Mouse (Mus musculus) midbrain, embryonic 11.5 days (tissue): Measurements from ENCODE around the gene Snx17. TPM values are rescaled to one million over a fixed set of nuclear protein-coding genes. Genes with fewer than 3 reads are reported as not detected.

Source experiments
- ATAC-seq: fragments of 200-750 bp; cut with Nextera tagmentation; 2 replicates; pipeline ENCODE4 v1.8.0; 2017; ENCODE audit warnings: moderate TSS enrichment, moderate library complexity; ENCODE audit not compliant: low FRiP score
- DNase-seq: peaks from one replicate; pipeline ENCODE4 v3.0.0; 2015; ENCODE audit warnings: low spot score; ENCODE audit errors: missing footprints
- H3K27ac ChIP-seq: fragments of 300-500 bp; sonication (generic); 2 replicates; pipeline ENCODE4 v1.5.1; 2014; ENCODE audit warnings: low read depth, low read length
- H3K27me3 ChIP-seq: fragments of 300-500 bp; sonication (generic); 2 replicates; pipeline ENCODE4 v1.6.1; 2014; ENCODE audit warnings: mild to moderate bottlenecking, low read length, moderate library complexity, mixed read lengths; ENCODE audit not compliant: control insufficient read depth, insufficient read depth
- H3K36me3 ChIP-seq: fragments of 300-500 bp; sonication (generic); 2 replicates; pipeline ENCODE4 v1.6.1; 2014; ENCODE audit warnings: mild to moderate bottlenecking, low read length, moderate library complexity, mixed read lengths; ENCODE audit not compliant: control insufficient read depth, insufficient read depth
- H3K4me1 ChIP-seq: fragments of 300-500 bp; sonication (generic); 2 replicates; pipeline ENCODE4 v1.6.1; 2014; ENCODE audit warnings: low read length; ENCODE audit not compliant: control insufficient read depth, insufficient read depth
- H3K4me2 ChIP-seq: fragments of 300-500 bp; sonication (generic); 2 replicates; pipeline ENCODE4 v1.6.1; 2014; ENCODE audit warnings: mild to moderate bottlenecking, moderate library complexity
- H3K4me3 ChIP-seq: fragments of 300-500 bp; sonication (generic); 2 replicates; pipeline ENCODE4 v1.5.1; 2014; ENCODE audit warnings: low read depth, low read length
- H3K9ac ChIP-seq: fragments of 300-500 bp; sonication (generic); 2 replicates; pipeline ENCODE4 v1.6.1; 2014; ENCODE audit warnings: low read length
- H3K9me3 ChIP-seq: fragments of 300-500 bp; sonication (generic); 2 replicates; pipeline ENCODE4 v1.6.1; 2016; ENCODE audit warnings: low read length; ENCODE audit not compliant: control insufficient read depth
- WGBS: fragments of 180-500 bp; shearing (Covaris S2); extraction: QIAGEN DNeasy Blood & Tissue Kit; methylation state at CpG from one replicate; pipeline ENCODE4 v1.1.7; 2014; 5-methylcytosine and 5-hydroxymethylcytosine counted together
- polyA plus RNA-seq: library from polyadenylated mRNA; unstranded; fragments of >200 nt; fragmentation: Nextera tagmentation; extraction: Ambion mirVana; gene quantifications from 2 replicates; pipeline ENCODE4 v1.2.1, GENCODE M21; 2014

The Snx17 gene
- polyA plus RNA-seq, 1 experiment from 2014 or later: 150 TPM

GRCm38 (mm10) chr5:31242191-31242590 lies 49.2 kb downstream of the Snx17 start:
- DNase-seq (no peak), ATAC-seq (no peak)
- Histone ChIP-seq H3K36me3 (peaks cover 8% of the 10 kb centered on the region), H3K4me1 (peaks cover 9% of the 10 kb centered on the region), H3K27ac (no peak overlapping the region), H3K9ac (peak overlapping the region; percentile 92), H3K27me3 (no peaks in the 10 kb centered on the region), H3K4me3 (peak overlapping the region; percentile 95), H3K9me3 (no peaks in the 10 kb centered on the region), H3K4me2 (peak overlapping the region; percentile 94)
- 25% methylated on average over 10 of the region's 10 CpGs for WGBS

Other genes starting within 250 kb of the Snx17 start
- gene Cgref1, start 247.6 kb upstream of the Snx17 start, polyA plus RNA-seq: 6.7 and 8.5 TPM in 2 replicates
- gene Preb, start 232.9 kb upstream of the Snx17 start, polyA plus RNA-seq: 89.4 and 91.0 TPM in 2 replicates
- gene Tcf23, start 224.6 kb upstream of the Snx17 start, polyA plus RNA-seq: not detected in 2 replicates
- gene Atraid, start 144.9 kb upstream of the Snx17 start, polyA plus RNA-seq: 105 and 107 TPM in 2 replicates
- 7.3 and 8.3 TPM in 2 replicates for gene Slc5a6, start 144.3 kb upstream of the Snx17 start, polyA plus RNA-seq
- gene Cad, start 138.4 kb upstream of the Snx17 start, polyA plus RNA-seq: 20.5 and 22.2 TPM in 2 replicates
- not detected in 2 replicates for gene Dnajc5g, start 86.9 kb upstream of the Snx17 start, polyA plus RNA-seq
- 6.9 and 7.2 TPM in 2 replicates for gene Slc30a3, start 85.0 kb upstream of the Snx17 start, polyA plus RNA-seq
- not detected in 2 replicates for gene Trim54, start 76.5 kb upstream of the Snx17 start, polyA plus RNA-seq
- not detected in 2 replicates for gene Ucn, start 54.4 kb upstream of the Snx17 start, polyA plus RNA-seq
- 48.7 and 49.8 TPM in 2 replicates for gene Mpv17, start 39.0 kb upstream of the Snx17 start, polyA plus RNA-seq
- 0.78 and 1.9 TPM in 2 replicates for gene Gm29609, start 13.3 kb upstream of the Snx17 start, polyA plus RNA-seq
- 71.9 and 72.5 TPM in 2 replicates for gene Gtf3c2, start 13.1 kb upstream of the Snx17 start, polyA plus RNA-seq
- gene Eif2b4, start 203 bp downstream of the Snx17 start, polyA plus RNA-seq: 62.0 and 63.9 TPM in 2 replicates
- gene Zfp513, start 9.1 kb downstream of the Snx17 start, polyA plus RNA-seq: 4.2 and 6.5 TPM in 2 replicates
- 156 and 164 TPM in 2 replicates for gene Ppm1g, start 27.5 kb downstream of the Snx17 start, polyA plus RNA-seq
- gene Nrbp1, start 47.6 kb downstream of the Snx17 start, polyA plus RNA-seq: 147 and 148 TPM in 2 replicates
- gene Gm9970, start 48.0 kb downstream of the Snx17 start, polyA plus RNA-seq: 1.3 TPM in 1 of 2 replicates, not detected in the other
- gene Krtcap3, start 58.5 kb downstream of the Snx17 start, polyA plus RNA-seq: 2.6 and 3.4 TPM in 2 replicates
- gene Ift172, start 97.9 kb downstream of the Snx17 start, polyA plus RNA-seq: 25.6 and 31.9 TPM in 2 replicates
- gene Fndc4, start 102.9 kb downstream of the Snx17 start, polyA plus RNA-seq: 43.3 and 54.0 TPM in 2 replicates
- gene Gckr, start 104.2 kb downstream of the Snx17 start, polyA plus RNA-seq: 0.11 and 0.22 TPM in 2 replicates